9 mouse cellular contexts compared by ENCODE assay signal in the genomic region with DNA sequence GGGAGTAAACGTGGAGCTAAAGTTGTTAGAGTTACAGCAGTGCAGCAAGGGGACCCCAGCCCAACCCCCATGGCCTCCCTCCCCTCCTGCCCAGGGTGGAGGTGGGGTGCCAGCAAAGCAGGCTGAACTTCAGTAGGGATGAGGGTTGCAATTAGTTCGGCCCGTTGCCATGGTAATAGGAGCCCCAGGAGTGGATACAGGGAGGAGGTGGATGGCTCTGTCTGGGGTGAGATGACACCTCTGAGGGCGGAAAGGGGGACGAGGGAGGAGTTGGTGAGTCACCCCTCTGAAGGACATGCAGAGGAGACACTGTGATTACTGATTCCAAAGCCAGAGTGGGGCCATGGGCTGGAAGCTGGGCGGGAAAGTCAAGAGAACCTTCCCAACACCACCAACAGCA. TPM values are rescaled to one million over a fixed set of nuclear protein-coding genes. Genes with fewer than 3 reads are reported as not detected.
DNase-seq lines count a peak whose midpoint lies in the region; ATAC-seq and TF ChIP-seq lines count a peak whose summit lies in the region.
"Had no signal": no experiment of that assay in that cellular context is flagged by ENCODE, and none has a peak within 500 bp of the region (broad histone marks: within the 10 kb centered on the region; RNA-seq: fewer than 3 reads in every experiment).

No protein-coding gene starts in this region.

- WGBS in lung, embryonic 14.5 days: 18% methylated on average over 6 of the region's 6 CpGs
- WGBS in hindbrain, postnatal 0 days: 21% methylated on average over 6 of the region's 6 CpGs
- 20% methylated on average over 6 of the region's 6 CpGs for WGBS in neural tube, embryonic 15.5 days

- peak; percentile 25 for ATAC-seq in lung, embryonic 14.5 days (ENCODE audit: insufficient read depth)
- ATAC-seq in hindbrain, postnatal 0 days: no peak
- ATAC-seq in neural tube, embryonic 15.5 days (ENCODE audit: low FRiP score): no peak

- H3K36me3 ChIP-seq in lung, embryonic 14.5 days (ENCODE audit: insufficient read depth): peaks cover 64% of the 10 kb centered on the region
- peaks cover 28% of the 10 kb centered on the region; the same call in 1 of the 2 replicates for H3K36me3 ChIP-seq in hindbrain, postnatal 0 days (ENCODE audit: insufficient read depth, low read length)
- peaks cover 55% of the 10 kb centered on the region for H3K36me3 ChIP-seq in neural tube, embryonic 15.5 days

- no peaks in the 10 kb centered on the region for H3K27me3 ChIP-seq in lung, embryonic 14.5 days (ENCODE audit: insufficient read depth, low read length)
- H3K27me3 ChIP-seq in hindbrain, postnatal 0 days (ENCODE audit: insufficient read depth, low read length): no peaks in the 10 kb centered on the region
- no peaks in the 10 kb centered on the region for H3K27me3 ChIP-seq in neural tube, embryonic 15.5 days (replicated peaks)

- peak overlapping the region; percentile 44 for H3K4me3 ChIP-seq in lung, embryonic 14.5 days (ENCODE audit: low read depth, low read length)
- H3K4me3 ChIP-seq in hindbrain, postnatal 0 days (ENCODE audit: low read length): 0 out of 2 replicates have a peak overlapping the region, but pooled peaks have one; percentile 27
- H3K4me3 ChIP-seq in neural tube, embryonic 15.5 days (replicated peaks): peak overlapping the region; percentile 24; the same call in 1 of the 2 replicates

- H3K4me2 ChIP-seq in lung, embryonic 14.5 days: peak overlapping the region; percentile 70
- H3K4me2 ChIP-seq in hindbrain, postnatal 0 days (ENCODE audit: low read depth, low read length): peak overlapping the region; percentile 56
- peak overlapping the region; percentile 53 for H3K4me2 ChIP-seq in neural tube, embryonic 15.5 days

- H3K9me3 ChIP-seq in lung, embryonic 14.5 days (ENCODE audit: low read depth, low read length): no peaks in the 10 kb centered on the region
- no peaks in the 10 kb centered on the region for H3K9me3 ChIP-seq in hindbrain, postnatal 0 days (ENCODE audit: low read length)
- no peaks in the 10 kb centered on the region for H3K9me3 ChIP-seq in neural tube, embryonic 15.5 days (replicated peaks)

- no peak for TF ChIP-seq CTCF in lung, embryonic 14.5 days (IDR thresholded peaks at IDR 0.05; ENCODE audit: low read depth)
- no peak for TF ChIP-seq CTCF in hindbrain, postnatal 0 days (IDR thresholded peaks at IDR 0.05; ENCODE audit: low read depth)

- peak overlapping the region; percentile 53 for H3K9ac ChIP-seq in lung, embryonic 14.5 days
- H3K9ac ChIP-seq in hindbrain, postnatal 0 days (replicated peaks; ENCODE audit: low read length): no peak overlapping the region
- no peak overlapping the region for H3K9ac ChIP-seq in neural tube, embryonic 15.5 days (replicated peaks)

- peaks cover 4% of the 10 kb centered on the region; the same call in 1 of the 2 replicates for H3K4me1 ChIP-seq in lung, embryonic 14.5 days (ENCODE audit: insufficient read depth)
- H3K4me1 ChIP-seq in hindbrain, postnatal 0 days (ENCODE audit: insufficient read depth, low read length): peaks cover 13% of the 10 kb centered on the region
- peaks cover 23% of the 10 kb centered on the region for H3K4me1 ChIP-seq in neural tube, embryonic 15.5 days

- H3K27ac ChIP-seq in lung, embryonic 14.5 days (ENCODE audit: low read depth): no peak overlapping the region; the same call in 1 of the 2 replicates
- H3K27ac ChIP-seq in hindbrain, postnatal 0 days: no peak overlapping the region
- H3K27ac ChIP-seq in neural tube, embryonic 15.5 days (replicated peaks): no peak overlapping the region

- no peak for DNase-seq in lung, embryonic 14.5 days
- DNase-seq in lung, postnatal 10 days: no peak
- DNase-seq in embryo, embryonic 11 days: peak; percentile 49
- DNase-seq in hindbrain, postnatal 0 days (ENCODE audit: low spot score): peak; percentile 28
- DNase-seq in right cerebral cortex, postnatal 10 days (ENCODE audit: low spot score in 2 of 2): no peak
- no peak for DNase-seq in kidney, adult 8-10 months
- no peak for DNase-seq in gastrocnemius, postnatal 25 days

RNA-seq across cellular contexts. Expression of a gene that starts 26.1 kb away (rescaled TPM):
- 30.7 and 35.0 TPM in 2 replicates for polyA plus RNA-seq in lung, embryonic 14.5 days (2014; fragmentation: Nextera tagmentation; extraction: Ambion mirVana)
- 114 and 152 TPM in 2 replicates for total RNA-seq in hindbrain, postnatal 0 days (2014; rRNA removed)
- polyA plus RNA-seq in hindbrain, postnatal 0 days (2015; fragmentation: Nextera tagmentation; extraction: Ambion mirVana): 31.9 and 35.3 TPM in 2 replicates
- polyA plus RNA-seq in neural tube, embryonic 15.5 days (2015; fragmentation: Nextera tagmentation; extraction: Ambion mirVana): 30.2 and 36.1 TPM in 2 replicates
- 10 to 100 TPM; 38.0 to 40.5 TPM for total RNA-seq in gastrocnemius, postnatal 25 days (2021)

RNA-seq across cellular contexts. Expression of a gene that starts 35.9 kb away (rescaled TPM):
- polyA plus RNA-seq in lung, embryonic 14.5 days (2014; fragmentation: Nextera tagmentation; extraction: Ambion mirVana): not detected in 2 replicates
- not detected in 2 replicates for total RNA-seq in hindbrain, postnatal 0 days (2014; rRNA removed)
- polyA plus RNA-seq in hindbrain, postnatal 0 days (2015; fragmentation: Nextera tagmentation; extraction: Ambion mirVana): not detected in 2 replicates
- polyA plus RNA-seq in neural tube, embryonic 15.5 days (2015; fragmentation: Nextera tagmentation; extraction: Ambion mirVana): not detected in 2 replicates
- total RNA-seq in gastrocnemius, postnatal 25 days (2021): not detected
- total RNA-seq: hematopoietic stem cell, adult 5-6 weeks had no signal

RNA-seq across cellular contexts. Expression of a gene that starts 58.7 kb away (rescaled TPM):
- 224 and 239 TPM in 2 replicates for polyA plus RNA-seq in lung, embryonic 14.5 days (2014; fragmentation: Nextera tagmentation; extraction: Ambion mirVana)
- 77.1 and 88.4 TPM in 2 replicates for total RNA-seq in hindbrain, postnatal 0 days (2014; rRNA removed)
- 102 and 109 TPM in 2 replicates for polyA plus RNA-seq in hindbrain, postnatal 0 days (2015; fragmentation: Nextera tagmentation; extraction: Ambion mirVana)
- 135 and 145 TPM in 2 replicates for polyA plus RNA-seq in neural tube, embryonic 15.5 days (2015; fragmentation: Nextera tagmentation; extraction: Ambion mirVana)
- 10 to 100 TPM; 62.7 to 68.1 TPM for total RNA-seq in gastrocnemius, postnatal 25 days (2021)

RNA-seq across cellular contexts. Expression of a gene that starts 58.8 kb away (rescaled TPM):
- polyA plus RNA-seq in lung, embryonic 14.5 days (2014; fragmentation: Nextera tagmentation; extraction: Ambion mirVana): 103 and 106 TPM in 2 replicates
- total RNA-seq in hindbrain, postnatal 0 days (2014; rRNA removed): 56.0 and 61.6 TPM in 2 replicates
- polyA plus RNA-seq in hindbrain, postnatal 0 days (2015; fragmentation: Nextera tagmentation; extraction: Ambion mirVana): 142 and 144 TPM in 2 replicates
- 133 and 136 TPM in 2 replicates for polyA plus RNA-seq in neural tube, embryonic 15.5 days (2015; fragmentation: Nextera tagmentation; extraction: Ambion mirVana)
- 10 to 100 TPM; 16.7 to 24.0 TPM for total RNA-seq in gastrocnemius, postnatal 25 days (2021)

Comparison
In these comparisons a context has a peak if more than half of its experiments do, and no peak if none do; other contexts are left out.
1. DNase-seq: peak in embryo, embryonic 11 days (single experiment) and hindbrain, postnatal 0 days (single experiment); none in lung, embryonic 14.5 days (single experiment), lung, postnatal 10 days (single experiment), right cerebral cortex, postnatal 10 days (0 of 2), kidney, adult 8-10 months (0 of 2) and gastrocnemius, postnatal 25 days (single experiment).
2. Peak in every context shown above with its lines, with median percentiles within 50 percentile points of each other: H3K4me2 ChIP-seq and H3K4me3 ChIP-seq.